Mouse (Mus musculus): ENCODE measurements at regions not wholly inside any gene's neighbourhood (a gene's known extent, or its start where the extent isn't known, plus 50 kb on each side); places are given as distances from the start of the nearest gene placed in this dataset.

- H3K9ac ChIP-seq (ENCODE audit: low read length), result no peak overlapping the region
These were observed 103.1 kb upstream of the Cpm start for GRCm38 (mm10) chr10:117526008-117526833.

GRCm38 (mm10) chr10:117525608-117526007 lies 103.7 kb upstream of the Cpm start:
- 27% methylated on average over 3 of the region's 3 CpGs for WGBS
- H3K27ac ChIP-seq (replicated peaks), result no peak overlapping the region
- no peak for TF ChIP-seq CTCF (IDR thresholded peaks at IDR 0.05; ENCODE audit: low read depth)
- TF ChIP-seq EP300 (optimal IDR thresholded peaks at IDR 0.05), result no peak

More at GRCm38 (mm10) chr10:117526008-117526833, 103.1 kb upstream of the Cpm start:
- Histone ChIP-seq H3K4me2 (replicated peaks; ENCODE audit: low read depth) (no peak overlapping the region), H3K9me3 (ENCODE audit: control insufficient read depth, low read length) (no peaks in the 10 kb centered on the region), H3K27ac (replicated peaks) (no peak overlapping the region), H3K36me3 (ENCODE audit: control insufficient read depth, insufficient read depth, low read length) (no peaks in the 10 kb centered on the region), H3K4me1 (replicated peaks; ENCODE audit: control insufficient read depth, insufficient read depth) (no peaks in the 10 kb centered on the region), H3K4me3 (ENCODE audit: low read depth, low read length) (no peak overlapping the region), H3K27me3 (ENCODE audit: control insufficient read depth, insufficient read depth, low read length) (no peaks in the 10 kb centered on the region)
- DNase-seq (ENCODE audit: low spot score) (no peak), ATAC-seq (ENCODE audit: low FRiP score, low TSS enrichment) (no peak)
- 77% methylated on average over 16 of the region's 16 CpGs for WGBS
- no peak for TF ChIP-seq EP300 (optimal IDR thresholded peaks at IDR 0.05)
- TF ChIP-seq CTCF (IDR thresholded peaks at IDR 0.05; ENCODE audit: low read depth), result no peak

GRCm38 (mm10) chr10:117524926-117525565 lies 104.3 kb upstream of the Cpm start:
- Histone ChIP-seq H3K4me2 (replicated peaks; ENCODE audit: low read depth) (no peak overlapping the region), H3K27ac (replicated peaks) (no peak overlapping the region), H3K9me3 (ENCODE audit: control insufficient read depth, low read length) (no peaks in the 10 kb centered on the region), H3K9ac (ENCODE audit: low read length) (no peak overlapping the region), H3K4me1 (replicated peaks; ENCODE audit: control insufficient read depth, insufficient read depth) (no peaks in the 10 kb centered on the region), H3K36me3 (ENCODE audit: control insufficient read depth, insufficient read depth, low read length) (no peaks in the 10 kb centered on the region), H3K27me3 (ENCODE audit: control insufficient read depth, insufficient read depth, low read length) (no peaks in the 10 kb centered on the region), H3K4me3 (ENCODE audit: low read depth, low read length) (no peak overlapping the region)
- DNase-seq (ENCODE audit: low spot score) (no peak), ATAC-seq (ENCODE audit: low FRiP score, low TSS enrichment) (no peak)
- 64% methylated on average over 8 of the region's 8 CpGs for WGBS
- TF ChIP-seq EP300 (optimal IDR thresholded peaks at IDR 0.05), result no peak
- no peak for TF ChIP-seq CTCF (IDR thresholded peaks at IDR 0.05; ENCODE audit: low read depth)

More at GRCm38 (mm10) chr10:117525608-117526007, 103.7 kb upstream of the Cpm start:
- Histone ChIP-seq H3K4me2 (replicated peaks; ENCODE audit: low read depth) (no peak overlapping the region), H3K9ac (ENCODE audit: low read length) (no peak overlapping the region), H3K36me3 (ENCODE audit: control insufficient read depth, insufficient read depth, low read length) (no peaks in the 10 kb centered on the region), H3K27me3 (ENCODE audit: control insufficient read depth, insufficient read depth, low read length) (no peaks in the 10 kb centered on the region), H3K4me1 (replicated peaks; ENCODE audit: control insufficient read depth, insufficient read depth) (no peaks in the 10 kb centered on the region), H3K9me3 (ENCODE audit: control insufficient read depth, low read length) (no peaks in the 10 kb centered on the region), H3K4me3 (ENCODE audit: low read depth, low read length) (no peak overlapping the region)
- no peak for ATAC-seq (ENCODE audit: low FRiP score, low TSS enrichment)
- DNase-seq (ENCODE audit: low spot score), result no peak

- no peak overlapping the region for H3K9ac ChIP-seq (ENCODE audit: low read length)
- TF ChIP-seq CTCF (IDR thresholded peaks at IDR 0.05; ENCODE audit: low read depth) (no peak), EP300 (optimal IDR thresholded peaks at IDR 0.05) (no peak)
- no peak for DNase-seq (ENCODE audit: low spot score)
- no peaks in the 10 kb centered on the region for H3K9me3 ChIP-seq (ENCODE audit: control insufficient read depth, low read length)
- no peaks in the 10 kb centered on the region for H3K27me3 ChIP-seq (ENCODE audit: control insufficient read depth, insufficient read depth, low read length)
- no peak overlapping the region for H3K4me2 ChIP-seq (replicated peaks; ENCODE audit: low read depth)
- 77% methylated on average over 7 of the region's 7 CpGs for WGBS
- H3K4me3 ChIP-seq (ENCODE audit: low read depth, low read length), result no peak overlapping the region
- H3K4me1 ChIP-seq (replicated peaks; ENCODE audit: control insufficient read depth, insufficient read depth), result no peaks in the 10 kb centered on the region
- H3K27ac ChIP-seq (replicated peaks), result no peak overlapping the region
- ATAC-seq (ENCODE audit: low FRiP score, low TSS enrichment), result no peak
- no peaks in the 10 kb centered on the region for H3K36me3 ChIP-seq (ENCODE audit: control insufficient read depth, insufficient read depth, low read length)
These were observed 105.2 kb upstream of the Cpm start for GRCm38 (mm10) chr10:117524101-117524500.

GRCm38 (mm10) chr10:117522906-117523829 lies 106.1 kb upstream of the Cpm start:
- Histone ChIP-seq H3K9me3 (ENCODE audit: control insufficient read depth, low read length) (no peaks in the 10 kb centered on the region), H3K27me3 (ENCODE audit: control insufficient read depth, insufficient read depth, low read length) (no peaks in the 10 kb centered on the region), H3K4me1 (replicated peaks; ENCODE audit: control insufficient read depth, insufficient read depth) (no peaks in the 10 kb centered on the region), H3K4me3 (ENCODE audit: low read depth, low read length) (no peak overlapping the region), H3K36me3 (ENCODE audit: control insufficient read depth, insufficient read depth, low read length) (no peaks in the 10 kb centered on the region), H3K27ac (replicated peaks) (no peak overlapping the region), H3K9ac (ENCODE audit: low read length) (no peak overlapping the region), H3K4me2 (replicated peaks; ENCODE audit: low read depth) (no peak overlapping the region)
- no peak for TF ChIP-seq EP300 (optimal IDR thresholded peaks at IDR 0.05)
- TF ChIP-seq CTCF (IDR thresholded peaks at IDR 0.05; ENCODE audit: low read depth), result no peak
- 82% methylated on average over 10 of the region's 10 CpGs for WGBS
- DNase-seq (ENCODE audit: low spot score) (no peak), ATAC-seq (ENCODE audit: low FRiP score, low TSS enrichment) (0 out of 2 replicates have a peak, but pooled peaks have one; percentile 42)
